Mouse (Mus musculus): ENCODE measurements around the gene Dhx9.
"Not testable (repeated sequence)": the region's sequence is repeated elsewhere in the genome, so short reads cannot be mapped to it uniquely, and the experiment has no call there.

Dhx9 gene

GRCm38 (mm10) chr1:153485201-153485796 is 2.2 kb downstream of the Dhx9 start:
- DNase-seq (ENCODE audit: low spot score), result no peak

GRCm38 (mm10) chr1:153481025-153481412 is 6.4 kb downstream of the Dhx9 start:
- DNase-seq (ENCODE audit: low spot score), result no peak

DNA sequence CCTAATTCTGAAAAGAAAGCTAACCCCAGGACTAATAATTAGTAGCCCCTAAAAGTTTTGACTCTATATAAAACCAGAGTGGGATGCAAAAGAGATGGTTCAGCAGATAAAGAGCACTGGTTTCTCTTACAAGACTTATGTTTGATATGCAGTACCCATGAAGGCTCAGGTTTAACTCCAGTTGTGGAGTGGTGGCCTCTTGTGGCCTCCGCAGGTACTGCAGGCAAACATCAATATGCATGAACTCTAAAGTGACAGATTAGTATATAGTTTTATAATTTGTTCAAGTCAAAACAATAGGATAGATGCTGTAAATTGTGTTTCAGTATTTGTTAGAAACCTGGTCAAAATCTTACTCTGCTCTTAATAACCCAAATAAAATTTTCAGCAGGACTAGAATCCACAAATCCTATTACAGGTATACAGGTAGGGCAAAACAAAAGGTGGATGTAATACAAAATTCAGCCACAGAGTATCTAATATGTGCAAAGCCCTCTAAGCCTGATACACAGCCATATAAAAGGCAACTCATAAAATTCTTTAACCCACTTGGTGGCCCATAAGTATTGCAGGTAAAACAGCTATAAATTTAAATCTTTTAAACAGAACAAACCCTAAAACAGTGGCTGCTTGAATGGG is 7.0 kb downstream of the Dhx9 start:
- no peak for DNase-seq (ENCODE audit: low spot score)

DNA sequence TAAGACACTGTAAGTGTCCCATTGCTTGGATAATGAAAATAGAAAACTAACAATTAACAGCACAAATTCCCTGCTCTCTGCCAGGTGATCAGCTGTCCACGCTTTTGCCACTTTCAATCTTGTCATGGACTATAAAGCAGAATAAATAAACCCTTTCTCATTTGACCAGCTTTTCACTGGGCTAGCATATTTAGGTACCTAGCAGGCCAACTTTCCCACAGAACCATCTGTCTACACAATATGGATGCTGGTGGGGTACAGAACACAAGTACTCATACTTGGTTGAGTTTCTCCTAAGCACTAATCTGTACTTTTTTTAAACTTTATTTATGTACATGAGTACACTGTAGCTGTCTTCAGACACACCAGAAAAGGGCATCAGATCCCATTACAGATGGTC is 8.2 kb downstream of the Dhx9 start:
- no peak for DNase-seq (ENCODE audit: low spot score)

GRCm38 (mm10) chr1:153461796-153462195 is 25.7 kb downstream of the Dhx9 start:
- no peak for DNase-seq (ENCODE audit: low spot score)

DNA sequence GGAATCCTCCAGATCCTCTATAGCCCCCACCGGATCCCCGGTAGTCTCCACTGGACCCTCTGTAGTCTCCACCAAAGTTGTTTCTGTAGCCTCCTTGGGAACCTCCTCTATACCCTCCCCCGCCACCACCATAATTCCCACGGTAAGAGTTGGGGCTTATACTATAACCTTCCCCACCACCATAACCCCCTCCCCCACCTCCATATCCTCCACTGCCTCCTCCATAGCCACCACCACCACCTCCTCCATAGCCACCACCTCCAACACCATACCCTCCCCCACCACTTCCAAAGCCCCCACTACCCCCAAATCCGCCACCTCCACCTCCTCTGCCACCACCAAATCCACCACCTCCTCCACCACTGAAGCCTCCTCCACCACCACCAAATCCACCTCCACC is 31.3 kb downstream of the Dhx9 start:
- no peak for DNase-seq (ENCODE audit: low spot score)

DNA sequence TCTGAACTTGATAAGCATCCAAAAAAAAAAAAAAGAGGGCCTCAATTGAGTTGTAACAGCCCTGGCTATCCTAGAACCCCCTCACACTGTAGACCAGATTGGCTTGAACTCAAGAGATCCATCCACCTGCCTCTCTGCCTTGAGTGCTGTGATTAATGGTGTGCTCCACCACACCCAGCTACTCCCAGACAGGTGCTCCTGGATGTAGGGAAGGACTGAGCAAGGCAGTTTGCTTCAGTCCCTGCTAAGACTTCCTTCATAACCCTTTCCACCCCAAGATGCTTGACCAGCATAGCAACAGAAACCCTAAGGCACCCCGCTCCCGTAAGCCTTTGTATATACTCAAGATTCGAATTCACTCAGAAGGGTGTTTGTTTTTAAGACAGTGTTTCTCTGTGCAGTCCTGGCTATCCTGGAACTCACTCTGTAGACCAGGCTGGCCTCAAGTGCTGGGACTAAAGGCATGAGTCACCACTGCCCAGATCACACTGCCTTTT is 34.3 kb downstream of the Dhx9 start:
- no peak for DNase-seq (ENCODE audit: low spot score)

- DNase-seq (ENCODE audit: low spot score), result no peak
These were observed 36.0 kb downstream of the Dhx9 start for GRCm38 (mm10) chr1:153451237-153452154.

- no peak for DNase-seq (ENCODE audit: low spot score)
These were observed 41.2 kb downstream of the Dhx9 start for GRCm38 (mm10) chr1:153446120-153446831.

DNA sequence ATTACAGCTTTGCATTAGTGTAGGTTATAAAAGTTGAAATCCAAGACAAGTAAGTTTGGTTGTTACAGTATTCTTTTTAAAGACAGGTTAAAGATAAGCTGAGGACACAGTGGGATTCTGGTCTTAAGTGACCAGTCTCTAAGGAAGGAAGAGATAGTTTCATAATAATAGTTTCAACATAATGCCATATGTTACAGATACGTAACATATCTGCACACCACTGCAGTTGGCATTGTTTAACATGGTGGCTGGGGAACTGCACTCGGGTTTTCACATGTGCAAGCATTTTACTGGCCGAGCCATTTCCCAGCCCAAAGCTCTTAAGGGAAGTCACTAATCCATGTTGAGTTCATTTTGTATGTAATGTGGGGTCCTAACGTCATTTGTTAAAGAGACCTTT is 43.8 kb downstream of the Dhx9 start:
- DNase-seq (ENCODE audit: low spot score), result no peak

GRCm38 (mm10) chr1:153443019-153443418 is 44.4 kb downstream of the Dhx9 start:
- no peak for DNase-seq (ENCODE audit: low spot score)

- no peak for DNase-seq (ENCODE audit: low spot score)
These were observed 45.8 kb downstream of the Dhx9 start for GRCm38 (mm10) chr1:153441656-153442055.

GRCm38 (mm10) chr1:153440752-153441151 is 46.7 kb downstream of the Dhx9 start:
- no peak for DNase-seq (ENCODE audit: low spot score)

GRCm38 (mm10) chr1:153437536-153437935 is 49.9 kb downstream of the Dhx9 start:
- no peak for DNase-seq (ENCODE audit: low spot score)

DNA sequence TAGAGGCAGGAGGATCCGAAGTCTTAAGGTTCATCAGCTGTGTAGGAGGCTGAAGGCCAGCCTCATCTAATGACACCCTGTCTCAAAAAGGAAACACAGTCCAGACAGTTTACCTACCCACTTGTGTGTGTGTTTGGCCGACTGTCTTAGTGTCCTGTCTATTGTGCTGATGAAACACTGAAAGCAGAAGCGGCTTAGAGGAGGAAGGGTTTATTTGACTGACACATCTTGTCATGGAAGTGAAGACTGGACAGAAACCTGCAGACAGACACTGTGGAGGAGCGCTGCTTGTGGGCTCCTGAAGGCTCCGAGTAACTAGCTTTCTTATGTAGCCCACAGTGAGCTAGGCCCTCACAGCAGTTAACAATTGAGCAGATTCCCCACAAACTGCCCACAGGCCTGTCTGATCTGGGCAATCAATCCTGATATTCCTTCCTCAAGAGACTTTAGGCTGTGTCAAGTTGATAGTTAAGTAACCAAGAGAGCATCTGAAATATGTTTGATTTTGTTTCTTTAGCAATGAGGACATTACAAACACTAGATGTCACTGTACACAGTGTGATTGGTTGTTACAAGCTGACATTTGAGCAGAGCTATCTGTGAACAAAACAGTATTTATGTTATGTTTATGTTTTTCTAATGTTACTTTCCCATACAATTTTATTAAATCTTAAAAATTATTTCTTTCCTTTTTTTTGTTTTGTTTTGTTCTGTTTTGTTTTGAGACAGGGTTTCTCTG is 53.4 kb downstream of the Dhx9 start:
- DNase-seq (ENCODE audit: low spot score), result no peak

DNA sequence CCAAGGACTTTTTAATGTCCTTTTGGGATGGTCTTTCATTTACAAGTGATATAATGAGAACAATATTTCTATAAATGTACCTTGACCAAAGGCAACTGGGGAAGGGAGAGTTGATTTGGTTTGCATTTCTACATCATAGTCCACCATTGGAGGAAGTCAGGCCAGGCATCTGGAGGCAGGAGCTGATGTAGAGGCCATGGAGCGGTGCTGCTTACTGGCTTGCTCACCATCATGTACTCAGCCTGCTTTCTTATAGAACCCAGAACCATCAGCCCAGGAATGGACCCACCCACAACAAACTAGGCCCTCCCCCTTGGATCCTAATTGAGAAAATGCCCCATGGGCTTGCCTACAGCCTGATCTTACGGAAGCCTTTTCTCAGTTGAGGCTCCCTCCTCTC is 55.1 kb downstream of the Dhx9 start:
- DNase-seq (ENCODE audit: low spot score), result no peak

DNA sequence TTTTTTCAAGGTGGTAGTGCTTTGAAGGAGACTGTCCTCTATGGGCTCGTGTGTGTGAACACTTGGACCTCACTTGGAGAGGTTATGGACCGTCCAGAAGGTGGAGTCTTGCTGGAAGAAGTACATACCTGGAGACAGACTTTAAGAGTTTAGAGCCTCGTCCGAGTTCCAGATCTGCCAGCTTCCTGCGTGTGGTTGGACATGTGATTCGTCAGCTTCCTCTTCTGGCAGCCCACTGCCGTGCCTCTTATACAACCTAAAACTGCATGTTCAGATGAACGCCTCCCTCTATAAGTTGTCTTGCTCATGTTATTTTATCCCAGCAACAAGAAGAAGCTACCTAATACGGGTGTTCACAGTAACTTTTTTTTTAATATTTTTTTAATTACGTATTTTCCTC is 55.8 kb downstream of the Dhx9 start:
- DNase-seq (ENCODE audit: low spot score), result no peak

DNA sequence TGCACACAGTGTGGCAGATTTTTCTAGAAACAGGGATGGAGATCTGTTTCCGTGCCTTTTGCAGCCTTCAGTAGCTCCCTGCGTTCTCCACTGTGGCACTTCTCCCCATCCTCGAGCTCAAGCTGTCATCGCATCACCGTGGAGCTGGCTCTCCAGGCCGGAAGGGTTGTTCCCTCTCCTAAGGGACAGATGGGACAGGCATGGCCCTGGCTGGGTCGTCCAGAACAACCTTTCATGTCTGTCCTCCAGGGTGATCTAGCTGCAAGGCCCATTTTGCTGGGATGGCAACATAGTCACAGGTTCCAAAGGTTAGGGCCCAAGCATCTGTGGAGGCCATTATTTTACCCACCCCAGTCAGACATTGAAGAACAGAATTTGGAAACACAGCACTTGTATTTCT is 56.3 kb downstream of the Dhx9 start:
- DNase-seq (ENCODE audit: low spot score), result no peak

DNA sequence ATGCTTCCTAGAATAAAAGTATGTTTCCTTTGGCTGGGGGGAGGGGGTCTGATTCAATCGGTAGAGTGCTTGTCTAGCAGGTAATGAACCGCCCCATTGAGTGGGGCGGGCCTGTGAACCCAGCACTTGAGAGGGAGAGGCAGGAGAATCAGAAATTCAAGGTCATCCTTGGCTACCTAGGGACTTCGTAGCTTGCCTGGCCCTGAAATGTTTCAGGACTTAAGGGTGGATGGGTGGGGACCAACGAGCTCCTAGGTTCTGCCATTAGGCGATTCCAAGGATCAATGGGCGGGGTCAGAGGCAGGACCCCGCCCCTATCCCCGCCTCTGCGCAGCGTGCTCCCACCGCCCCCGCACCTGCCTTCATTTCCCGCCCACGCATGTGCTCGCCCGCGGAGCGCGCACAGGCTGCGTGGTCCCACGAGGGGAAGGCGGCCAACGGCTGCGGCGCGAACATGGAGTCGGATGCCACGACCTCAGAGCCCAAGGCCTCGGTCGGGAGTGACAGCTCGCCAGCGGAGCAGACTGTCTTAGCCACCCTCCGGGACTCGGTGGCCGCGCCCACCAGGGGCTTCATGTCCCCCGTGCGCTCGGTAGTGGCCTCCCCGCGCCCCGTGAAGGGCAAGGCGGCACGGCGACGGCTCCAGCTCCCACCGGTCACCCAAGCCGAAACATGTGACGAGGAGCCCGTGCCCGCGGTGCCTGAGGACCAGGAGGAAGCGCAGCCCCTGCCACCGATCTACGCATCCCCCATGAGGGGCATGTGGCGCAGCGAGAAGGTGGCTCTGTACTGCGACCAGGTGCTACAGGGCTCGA is 62.5 kb downstream of the Dhx9 start, which contains the start of gene Shcbp1l:
Shcbp1l (plus strand) TSS at position 393 of the 815 bp plus-strand sequence.
- DNase-seq (ENCODE audit: low spot score), result peak; percentile 28

GRCm38 (mm10) chr1:153424271-153424670 is 63.2 kb downstream of the Dhx9 start:
- DNase-seq (ENCODE audit: low spot score), result no peak

- not testable (repeated sequence) for DNase-seq (ENCODE audit: low spot score)
These were observed 69.7 kb downstream of the Dhx9 start for GRCm38 (mm10) chr1:153417805-153418204.
